Mouse (Mus musculus): ENCODE results near the gene Elf1.

DNA sequence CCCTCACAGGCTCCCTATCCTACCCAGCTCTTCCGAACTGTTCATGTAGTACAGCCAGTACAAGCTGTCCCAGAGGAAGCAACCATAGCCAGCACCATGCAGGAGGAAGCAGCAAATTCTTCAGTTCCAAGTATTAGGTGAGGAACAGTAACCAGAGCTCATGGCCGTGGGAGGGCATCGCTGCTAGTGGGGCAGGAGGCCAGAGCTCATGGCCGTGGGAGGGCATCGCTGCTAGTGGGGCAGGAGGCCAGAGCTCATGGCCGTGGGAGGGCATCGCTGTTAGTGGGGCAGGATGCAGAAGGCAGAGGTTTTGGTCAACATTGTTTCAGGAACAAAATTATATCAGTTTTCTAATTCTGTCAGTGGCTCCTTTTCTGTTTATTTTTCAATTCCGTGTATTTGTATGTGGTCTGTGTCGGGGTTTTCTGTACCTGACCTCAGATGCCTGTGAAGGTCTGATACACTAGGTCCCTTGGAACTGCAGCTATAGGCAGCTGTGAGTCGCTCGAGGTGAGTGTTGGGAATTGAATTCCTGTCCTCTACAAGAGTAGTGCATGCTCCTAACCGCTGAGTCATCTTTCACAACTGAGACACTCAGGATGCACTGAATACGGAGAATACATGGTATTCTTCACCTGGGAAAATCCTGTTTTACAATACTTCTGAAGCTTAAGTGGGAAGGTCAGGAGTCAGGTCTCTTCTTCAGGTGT, 92.6 kb downstream of the Elf1 start:
- TF ChIP-seq CTCF (IDR thresholded peaks at IDR 0.05) (no peak), EP300 (IDR thresholded peaks at IDR 0.05) (no peak)

Data from lung, postnatal 0 days (tissue).